Mouse (Mus musculus) ES-E14 (cell line): ENCODE data around the gene Dcx. TPM values are rescaled to one million over a fixed set of nuclear protein-coding genes. Genes with fewer than 3 reads are reported as not detected.

Source experiments
- DNase-seq: peaks from one replicate; pipeline ENCODE4 v3.0.0-alpha.2; 2013; ENCODE audit warnings: low read depth, low spot score
- H3K27ac ChIP-seq: 2 replicates; pipeline ENCODE4 v1.5.1; 2012; ENCODE audit warnings: low read depth, mild to moderate bottlenecking, low read length, moderate library complexity, mixed read lengths; ENCODE audit not compliant: poor library complexity, insufficient read depth, severe bottlenecking
- H3K36me3 ChIP-seq: 2 replicates; pipeline ENCODE4 v1.6.1; 2012; ENCODE audit warnings: mild to moderate bottlenecking, low read length, moderate library complexity, mixed read lengths; ENCODE audit not compliant: control insufficient read depth, poor library complexity, insufficient read depth, severe bottlenecking
- H3K4me1 ChIP-seq, 2 experiments: fragments of 150-350 bp in 1 of 2; sonication (generic) in 1 of 2; 2 replicates each; pipeline ENCODE4 v1.6.1; 2012; ENCODE audit warnings: low read length in 2 of 2, mild to moderate bottlenecking in 1 of 2, mixed read lengths in 1 of 2; ENCODE audit not compliant: control insufficient read depth in 2 of 2, insufficient read depth in 2 of 2, poor library complexity in 1 of 2
- H3K4me3 ChIP-seq, 2 experiments: fragments of 150-350 bp in 1 of 2; sonication (generic) in 1 of 2; 2 replicates each; pipeline ENCODE4 v1.5.1; 2012; ENCODE audit warnings: low read length in 2 of 2, low read depth in 1 of 2, mild to moderate bottlenecking in 1 of 2, mixed read lengths in 1 of 2; ENCODE audit not compliant: insufficient read depth in 1 of 2, poor library complexity in 1 of 2, severe bottlenecking in 1 of 2
- H3K9ac ChIP-seq: 2 replicates; pipeline ENCODE4 v1.6.1; 2012; ENCODE audit warnings: low read depth, mild to moderate bottlenecking, low read length, mixed read lengths; ENCODE audit not compliant: poor library complexity, insufficient read depth, severe bottlenecking
- H3K9me3 ChIP-seq: fragments of 150-350 bp; sonication (generic); 2 replicates; pipeline ENCODE4 v1.6.1; 2012; ENCODE audit warnings: low read depth, mild to moderate bottlenecking, low read length; ENCODE audit not compliant: control insufficient read depth, insufficient read depth
- CHD2 ChIP-seq: IDR thresholded peaks from 2 replicates; pipeline ENCODE4 v1.6.1; 2014; ENCODE audit warnings: mild to moderate bottlenecking, low read depth, low read length, inconsistent platforms
- HCFC1 ChIP-seq: IDR thresholded peaks from 2 replicates; pipeline ENCODE4 v1.6.1; 2012; ENCODE audit warnings: low read length, inconsistent platforms, borderline replicate concordance; ENCODE audit not compliant: insufficient read depth
- MAFK ChIP-seq: IDR thresholded peaks from 2 replicates; pipeline ENCODE4 v1.6.1; 2014; ENCODE audit warnings: mild to moderate bottlenecking, low read depth, low read length, inconsistent platforms; ENCODE audit not compliant: insufficient read depth
- ZC3H11A ChIP-seq: IDR thresholded peaks from 2 replicates; pipeline ENCODE4 v1.6.1; 2012; ENCODE audit warnings: low read depth, mild to moderate bottlenecking, inconsistent platforms, low read length, borderline replicate concordance
- ZNF384 ChIP-seq: IDR thresholded peaks from 2 replicates; pipeline ENCODE4 v1.6.1; 2012; ENCODE audit warnings: low read depth, low read length, inconsistent platforms
- in situ Hi-C, 2 experiments: fragments of 600-800 bp; cut with MboI; formaldehyde crosslinking; loops; one replicate each; pipeline ENCODE4 v1.15.1; 2025; ENCODE audit warnings: low sequenced_read_pairs in 2 of 2, inconsistent platforms in 1 of 2; ENCODE audit not compliant: unreplicated experiment in 2 of 2
- total RNA-seq: library from RNA; depleted of rRNA; stranded (reverse); fragments of 300-350 nt; gene quantifications from 2 replicates; pipeline ENCODE4 v1.2.3, GENCODE M21; 2012

Dcx gene
- total RNA-seq, 1 experiment: not detected

DNA sequence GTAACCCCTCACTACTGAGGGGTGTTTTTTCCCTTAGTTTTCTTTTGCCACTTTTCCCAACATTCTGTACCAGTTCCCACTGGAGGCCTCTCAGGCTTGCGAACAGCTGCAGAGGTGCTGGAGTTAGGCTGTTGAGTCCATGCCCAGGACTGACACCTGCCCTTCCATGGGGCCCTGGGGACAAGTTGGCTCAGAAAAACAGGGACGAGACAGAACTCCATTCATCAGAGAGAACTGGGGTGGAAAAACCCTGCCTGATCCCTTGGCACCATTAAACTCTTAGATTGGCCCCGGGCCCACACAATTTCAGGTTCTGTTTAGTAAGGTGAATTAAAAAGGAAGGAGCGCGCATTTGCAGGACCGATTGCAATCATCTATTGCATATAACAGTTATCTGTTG, 48.8 kb downstream of the Dcx start:
- in situ Hi-C loops: no loop called here
- Histone ChIP-seq H3K27ac (no peak overlapping the region), H3K9me3 (no peaks in the 10 kb centered on the region), H3K36me3 (no peaks in the 10 kb centered on the region), H3K4me3 (no peak overlapping the region), H3K4me1 (no peaks in the 10 kb centered on the region), H3K9ac (no peak overlapping the region)
- no peak for DNase-seq
- no peak for TF ChIP-seq CHD2
- no peak for TF ChIP-seq MAFK
- no peak for TF ChIP-seq ZNF384
- TF ChIP-seq ZC3H11A: no peak
- no peak for TF ChIP-seq HCFC1

DNA sequence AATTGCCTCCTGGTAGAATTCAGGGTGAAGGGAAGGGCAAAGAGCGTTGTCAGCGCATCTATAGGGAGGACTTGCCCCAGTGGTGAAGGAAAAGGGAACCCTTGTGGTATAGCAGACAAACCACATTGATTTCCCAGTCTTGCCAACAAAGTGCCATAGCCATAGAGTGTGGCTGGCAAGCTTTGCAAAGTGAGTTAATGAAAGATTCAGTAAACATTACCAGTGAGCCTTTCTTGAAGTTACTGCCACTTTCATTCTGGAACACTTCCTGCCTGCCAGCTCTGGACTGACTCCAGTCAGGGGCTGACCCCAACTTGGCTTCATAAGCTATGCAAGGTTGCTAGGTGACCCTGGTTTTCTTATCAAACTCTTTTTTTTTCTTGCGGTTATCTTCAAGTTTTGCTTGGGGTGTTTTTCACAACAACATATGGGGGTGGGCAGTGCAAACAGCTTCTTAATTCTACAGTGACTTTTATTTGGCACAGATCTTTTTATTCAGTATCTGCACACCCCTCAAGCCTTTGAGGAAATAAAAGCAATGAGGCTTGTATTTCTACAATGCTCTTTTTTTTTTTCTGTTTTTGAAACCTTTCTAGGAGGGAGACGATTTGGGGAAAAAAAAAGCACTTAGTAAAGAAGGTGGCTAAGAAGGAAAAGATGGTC, 51.2 kb downstream of the Dcx start:
- in situ Hi-C loops: no loop called here
- H3K27ac ChIP-seq: no peak overlapping the region
- DNase-seq: no peak
- no peaks in the 10 kb centered on the region for H3K4me1 ChIP-seq
- no peaks in the 10 kb centered on the region for H3K9me3 ChIP-seq
- TF ChIP-seq HCFC1: no peak
- no peaks in the 10 kb centered on the region for H3K36me3 ChIP-seq
- H3K4me3 ChIP-seq: no peak overlapping the region
- no peak overlapping the region for H3K9ac ChIP-seq

DNA sequence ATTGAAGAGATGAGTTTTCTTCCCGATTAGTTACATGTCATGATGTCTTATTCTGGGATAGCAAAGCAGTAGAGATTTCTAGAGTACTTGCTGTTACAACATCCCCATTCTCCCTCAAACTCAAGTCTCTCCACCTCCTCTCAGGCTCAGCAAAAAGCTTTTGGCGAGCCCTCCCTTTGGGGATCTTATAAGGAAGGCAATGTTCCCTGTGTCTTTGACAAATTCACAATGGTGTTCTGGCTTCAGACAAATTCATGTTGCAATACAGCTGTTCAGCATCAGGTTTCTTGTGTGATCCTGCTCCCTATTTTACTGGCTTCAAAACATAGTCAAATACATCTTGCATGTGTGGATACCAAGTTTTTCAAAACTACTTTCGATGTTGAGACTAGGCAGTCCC, 53.5 kb downstream of the Dcx start:
- Histone ChIP-seq H3K9me3 (no peaks in the 10 kb centered on the region), H3K4me3 (no peak overlapping the region), H3K4me1 (no peaks in the 10 kb centered on the region), H3K27ac (no peak overlapping the region), H3K36me3 (no peaks in the 10 kb centered on the region), H3K9ac (no peak overlapping the region)
- no peak for DNase-seq
- TF ChIP-seq MAFK (no peak), HCFC1 (no peak), CHD2 (no peak), ZNF384 (no peak), ZC3H11A (no peak)
- in situ Hi-C loops: no loop called here

DNA sequence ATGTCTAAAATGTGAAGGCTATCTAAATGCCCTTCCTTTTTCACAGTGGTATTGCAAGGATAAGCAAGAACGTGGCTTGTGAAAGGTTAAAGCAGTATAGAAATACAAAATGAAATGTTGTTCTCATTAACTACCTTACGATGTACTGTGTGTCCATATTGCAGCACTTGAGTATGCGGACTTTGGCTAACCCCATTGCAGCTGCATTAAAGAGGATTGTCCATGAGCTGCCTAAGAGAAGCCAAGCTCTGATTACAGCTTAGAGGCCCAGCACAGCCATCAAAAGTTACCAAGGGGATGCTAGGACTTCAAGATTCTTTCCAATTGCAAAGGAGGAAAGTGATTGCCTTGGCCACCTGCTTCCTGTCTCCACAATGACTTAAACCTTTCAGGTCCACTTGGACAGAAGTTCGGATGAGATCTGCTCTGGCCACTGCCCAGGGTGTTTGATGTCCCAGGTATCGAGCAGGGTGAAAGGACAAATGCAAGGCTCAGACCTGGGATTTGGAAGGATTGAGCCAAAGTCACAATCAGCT, 65.9 kb downstream of the Dcx start:
- no peaks in the 10 kb centered on the region for H3K36me3 ChIP-seq
- no peak overlapping the region for H3K9ac ChIP-seq
- in situ Hi-C loops: no loop called here
- no peaks in the 10 kb centered on the region for H3K4me1 ChIP-seq
- no peaks in the 10 kb centered on the region for H3K9me3 ChIP-seq
- no peak overlapping the region for H3K27ac ChIP-seq
- TF ChIP-seq ZNF384 (no peak), ZC3H11A (no peak), MAFK (no peak), CHD2 (no peak), HCFC1 (no peak)
- no peak for DNase-seq
- no peak overlapping the region for H3K4me3 ChIP-seq

DNA sequence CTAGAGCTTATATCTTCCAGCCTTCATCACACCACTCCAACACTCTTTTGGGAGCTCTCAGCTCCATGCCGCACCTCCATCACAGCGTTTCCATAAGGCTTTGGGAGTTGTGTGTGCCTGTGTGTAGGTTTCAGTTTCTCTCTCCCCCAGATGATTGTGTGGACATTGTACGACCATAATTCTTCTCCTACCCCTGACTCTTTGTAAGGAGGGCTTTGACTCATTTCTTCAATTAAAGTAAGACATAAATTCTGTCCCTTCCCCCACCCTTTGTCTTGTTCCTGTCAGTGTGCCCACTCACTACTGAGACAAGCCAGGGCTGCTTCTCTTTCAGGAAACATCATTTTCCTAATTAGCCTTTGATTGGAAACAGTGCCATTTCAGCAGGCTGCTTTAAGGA, 81.8 kb downstream of the Dcx start:
- no peaks in the 10 kb centered on the region for H3K4me1 ChIP-seq
- H3K9me3 ChIP-seq: no peaks in the 10 kb centered on the region
- no peak for DNase-seq
- no peak overlapping the region for H3K4me3 ChIP-seq
- no peak overlapping the region for H3K27ac ChIP-seq
- in situ Hi-C loops: no loop called here
- TF ChIP-seq MAFK (no peak), ZNF384 (no peak), HCFC1 (no peak)
- H3K36me3 ChIP-seq: no peaks in the 10 kb centered on the region
- H3K9ac ChIP-seq: no peak overlapping the region
